In the genomic region with DNA sequence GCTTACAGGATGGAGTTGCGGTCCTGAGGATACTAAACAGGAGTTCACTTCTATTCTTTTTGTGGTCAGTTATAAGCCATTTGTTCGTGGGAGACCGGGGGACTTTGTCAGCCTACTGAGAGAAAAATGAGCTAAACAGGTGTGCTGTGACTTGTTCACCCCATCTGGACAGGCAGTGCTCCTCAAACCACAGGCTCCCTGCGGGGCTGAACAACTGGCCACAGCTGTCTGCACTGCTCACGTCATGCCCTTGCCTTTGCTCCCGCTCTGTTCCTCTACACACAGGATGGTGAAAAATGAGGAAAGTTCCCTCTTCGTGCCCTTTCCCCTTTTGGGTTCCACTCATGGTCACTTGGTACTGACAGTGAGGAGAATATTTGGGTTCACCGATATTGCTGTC, we compare ENCODE assay signal across 23 mouse cellular contexts. TPM values are rescaled to one million over a fixed set of nuclear protein-coding genes. Genes with fewer than 3 reads are reported as not detected.
A peak's percentile ranks its signal among the peaks of the same experiment; 100 is the strongest.
DNase-seq lines count a peak whose midpoint lies in the region; ATAC-seq and TF ChIP-seq lines count a peak whose summit lies in the region.
"Had no signal": no experiment of that assay in that cellular context is flagged by ENCODE, and none has a peak within 500 bp of the region (broad histone marks: within the 10 kb centered on the region; RNA-seq: fewer than 3 reads in every experiment).

No protein-coding gene starts in this region.

- TF ChIP-seq RAD21 in CH12.LX (IDR thresholded peaks at IDR 0.05; ENCODE audit: low read depth, low read length), result no peak

- H3K9ac ChIP-seq in CH12.LX (ENCODE audit: insufficient read depth, low read depth), result no peak overlapping the region
- H3K9ac ChIP-seq: embryonic facial prominence, embryonic 12.5 days; forebrain, embryonic 13.5 days; forebrain, embryonic 15.5 days; forebrain, postnatal 0 days had no signal

- in situ Hi-C loops in CH12.LX (cut with MboI; ENCODE audit: low pct_ligation_motif_present, low pct_unique_long_range_greater_than_20kb, low sequenced_read_pairs), result no loop called here

- H3K79me2 ChIP-seq in CH12.LX (replicated peaks; ENCODE audit: control insufficient read depth, extremely low read depth, insufficient read depth, poor library complexity, severe bottlenecking), result no peaks in the 10 kb centered on the region

- no peaks in the 10 kb centered on the region for H3K27me3 ChIP-seq in megakaryocyte, embryonic 14.5 days (replicated peaks)
- no peaks in the 10 kb centered on the region for H3K27me3 ChIP-seq in CH12.LX (replicated peaks)
- H3K27me3 ChIP-seq in small intestine, adult 2 months (ENCODE audit: control insufficient read depth, insufficient read depth, low read length), result no peaks in the 10 kb centered on the region
- H3K27me3 ChIP-seq: embryonic facial prominence, embryonic 12.5 days; forebrain, embryonic 15.5 days; Patski had no signal

- H3K36me3 ChIP-seq in megakaryocyte, embryonic 14.5 days (replicated peaks; ENCODE audit: low read length), result peaks cover 72% of the 10 kb centered on the region
- H3K36me3 ChIP-seq in CH12.LX (replicated peaks in 1 of 2; ENCODE audit: control insufficient read depth in 1 of 2, insufficient read depth in 1 of 2, low read length in 1 of 2), result no peaks in the 10 kb centered on the region
- no peaks in the 10 kb centered on the region for H3K36me3 ChIP-seq in small intestine, adult 2 months (ENCODE audit: control insufficient read depth, insufficient read depth, low read length)
- H3K36me3 ChIP-seq: embryonic facial prominence, embryonic 10.5 days; embryonic facial prominence, embryonic 12.5 days; forebrain, embryonic 15.5 days; G1E had no signal

- no peaks in the 10 kb centered on the region for H3K9me3 ChIP-seq in megakaryocyte, embryonic 14.5 days
- no peaks in the 10 kb centered on the region for H3K9me3 ChIP-seq in CH12.LX (replicated peaks; ENCODE audit: low read length)
- H3K9me3 ChIP-seq: embryonic facial prominence, embryonic 10.5 days; embryonic facial prominence, embryonic 12.5 days; forebrain, embryonic 13.5 days; forebrain, embryonic 15.5 days; G1E had no signal

- DNase-seq in layer of hippocampus, adult 2 months (ENCODE audit: low spot score in 2 of 2), result no peak
- no peak for DNase-seq in layer of hippocampus, postnatal 10 days (ENCODE audit: low spot score in 2 of 2)
- no peak for DNase-seq in CH12.LX (ENCODE audit: extremely low read depth)
- DNase-seq in B cell, adult 2 months, result no peak
- DNase-seq in adrenal gland, postnatal 14 days, result no peak
- DNase-seq: adrenal gland, adult 8-10 months; adrenal gland, postnatal 25 days; cerebellum, adult 11 months; cerebellum, adult 18-20 months; cerebellum, adult 9-10 months; cerebellum, postnatal 10 days; cerebellum, postnatal 25 days; forebrain, postnatal 0 days had no signal

- dilution Hi-C loops in CH12.LX (cut with MboI; ENCODE audit: extremely low pct_ligation_motif_present, extremely low pct_unique_long_range_greater_than_20kb, low sequenced_read_pairs), result no loop called here

- peaks cover 100% of the 10 kb centered on the region for H3K4me1 ChIP-seq in megakaryocyte, embryonic 14.5 days
- H3K4me1 ChIP-seq in CH12.LX (ENCODE audit: control insufficient read depth in 1 of 2, insufficient read depth in 2 of 2), result peaks cover 28 to 80% of the 10 kb centered on the region in 2 experiments
- H3K4me1 ChIP-seq in small intestine, adult 2 months (ENCODE audit: control insufficient read depth, insufficient read depth, insufficient read length, low read length), result peaks cover 3% of the 10 kb centered on the region

- WGBS in small intestine, adult 2 months, result 83% methylated on average over 8 of the region's 8 CpGs

- TF ChIP-seq CTCF in layer of hippocampus, adult 2 months (conservative IDR thresholded peaks at IDR 0.05), result no peak
- TF ChIP-seq CTCF in CH12.LX (conservative IDR thresholded peaks at IDR 0.05 in 1 of 2, IDR thresholded peaks at IDR 0.05 in 1 of 2; ENCODE audit: low read depth in 2 of 2, low read length in 2 of 2), result no peak
- TF ChIP-seq CTCF in small intestine, adult 2 months (IDR thresholded peaks at IDR 0.05; ENCODE audit: extremely low read depth, insufficient read length, insufficient replicate concordance, low read depth, low read length), result no peak

- H3K27ac ChIP-seq in layer of hippocampus, adult 2 months, result peak overlapping the region; percentile 59; the same call in 1 of the 2 replicates
- H3K27ac ChIP-seq in CH12.LX (ENCODE audit: insufficient read depth, low read depth), result no peak overlapping the region
- H3K27ac ChIP-seq in small intestine, adult 2 months (ENCODE audit: insufficient read depth, low read depth, low read length), result 0 out of 2 replicates have a peak overlapping the region, but pooled peaks have one; percentile 19
- H3K27ac ChIP-seq: embryonic facial prominence, embryonic 10.5 days; embryonic facial prominence, embryonic 12.5 days; forebrain, embryonic 13.5 days; forebrain, embryonic 15.5 days had no signal

- no peak overlapping the region for H3K4me2 ChIP-seq in CH12.LX (ENCODE audit: insufficient read depth, low read depth, poor library complexity, severe bottlenecking)
- H3K4me2 ChIP-seq: embryonic facial prominence, embryonic 12.5 days; forebrain, embryonic 13.5 days; forebrain, embryonic 15.5 days had no signal

- no peak for TF ChIP-seq POLR2A in CH12.LX (IDR thresholded peaks at IDR 0.05; ENCODE audit: low read depth, low read length)
- TF ChIP-seq POLR2A in small intestine, adult 2 months (IDR thresholded peaks at IDR 0.05; ENCODE audit: low read depth, low read length), result no peak

- TF ChIP-seq EP300 in CH12.LX (IDR thresholded peaks at IDR 0.05; ENCODE audit: low read length), result peak; percentile 67

- ATAC-seq in megakaryocyte, adult 5-6 weeks (ENCODE audit: poor library complexity, severe bottlenecking), result no peak
- ATAC-seq: activated CD4-positive, CD25-positive, alpha-beta regulatory T cell, adult 4 months; forebrain, embryonic 13.5 days; forebrain, embryonic 15.5 days; forebrain, postnatal 0 days; Patski had no signal

- H3K4me3 ChIP-seq in layer of hippocampus, adult 2 months, result no peak overlapping the region
- H3K4me3 ChIP-seq in megakaryocyte, embryonic 14.5 days (replicated peaks), result peak overlapping the region; percentile 70
- no peak overlapping the region for H3K4me3 ChIP-seq in CH12.LX (replicated peaks in 1 of 3; ENCODE audit: low read depth in 2 of 3, low read length in 2 of 3, poor library complexity in 1 of 3)
- no peak overlapping the region for H3K4me3 ChIP-seq in small intestine, adult 2 months (ENCODE audit: low read depth, low read length)
- H3K4me3 ChIP-seq: embryonic facial prominence, embryonic 10.5 days; embryonic facial prominence, embryonic 12.5 days; forebrain, embryonic 13.5 days; forebrain, embryonic 15.5 days had no signal

TF ChIP-seq in CH12.LX, 34 proteins besides CTCF, POLR2A, EP300 and RAD21:
- TF ChIP-seq TCF12 (IDR thresholded peaks at IDR 0.05; ENCODE audit: low read depth, low read length) (peak; percentile 96), IRF4 (IDR thresholded peaks at IDR 0.05; ENCODE audit: low read depth, low read length) (peak; percentile 23; the same call in 1 of the 2 replicates), JUN (IDR thresholded peaks at IDR 0.05; ENCODE audit: insufficient read depth, low read depth, low read length) (no peak)

RNA-seq across cellular contexts. Expression of gene Phc2, which starts 6.6 kb away (rescaled TPM):
- total RNA-seq in layer of hippocampus, adult 2 months (2021), result 10 to 100 TPM; 85.4 to 91.3 TPM
- 10 to 100 TPM; 81.1 to 82.9 TPM for total RNA-seq in layer of hippocampus, postnatal 10 days (2021)
- 56.0 and 121 TPM in 2 replicates for polyA plus RNA-seq in megakaryocyte, embryonic 14.5 days (2012; ENCODE audit: insufficient read depth, low replicate concordance)
- 34.1 and 34.5 TPM in 2 replicates for total RNA-seq in megakaryocyte, adult 5-6 weeks (2015)
- total RNA-seq in megakaryocyte, adult 5-6 weeks (2017), result 17.0 and 18.8 TPM in 2 replicates
- total RNA-seq in CH12.LX (2012; rRNA removed) (29.6 and 32.7 TPM in 2 replicates), CH12.LX (2014; rRNA removed) (23.5 and 24.1 TPM in 2 replicates)
- 53.2 and 56.1 TPM in 2 replicates for polyA plus RNA-seq in CH12.LX (2012; ENCODE audit: insufficient read length, low read depth)
- 42.0 and 83.8 TPM in 2 replicates for polyA plus RNA-seq in small intestine, adult 2 months (2012; rRNA removed)
- total RNA-seq in adrenal gland, postnatal 14 days (2021), result 79.0 and 79.8 TPM in 2 replicates

RNA-seq across cellular contexts. Expression of gene Tlr12, which starts 42.6 kb away (rescaled TPM):
- under 1 TPM; 0.49 to 0.93 TPM for total RNA-seq in layer of hippocampus, adult 2 months (2021)
- total RNA-seq in layer of hippocampus, postnatal 10 days (2021), result 1 to 10 TPM in 1 of 2 experiments, under 1 TPM in 1; 0.87 to 1.8 TPM
- polyA plus RNA-seq in megakaryocyte, embryonic 14.5 days (2012; ENCODE audit: insufficient read depth, low replicate concordance), result 1.4 and 1.8 TPM in 2 replicates
- total RNA-seq in megakaryocyte, adult 5-6 weeks (2015), result 0.52 and 1.2 TPM in 2 replicates
- total RNA-seq in megakaryocyte, adult 5-6 weeks (2017), result 0.55 and 0.85 TPM in 2 replicates
- 0.04 TPM in 1 of 2 replicates, not detected in the other for total RNA-seq in CH12.LX (2012; rRNA removed)
- 0.12 and 0.31 TPM in 2 replicates for total RNA-seq in CH12.LX (2014; rRNA removed)
- 0.14 and 0.15 TPM in 2 replicates for polyA plus RNA-seq in CH12.LX (2012; ENCODE audit: insufficient read length, low read depth)
- polyA plus RNA-seq in small intestine, adult 2 months (2012; rRNA removed), result 3.5 and 6.1 TPM in 2 replicates
- total RNA-seq in adrenal gland, postnatal 14 days (2021), result 0.48 and 0.98 TPM in 2 replicates
- total RNA-seq: G1E had no signal
- polyA plus RNA-seq: G1E, Patski had no signal

RNA-seq across cellular contexts. Expression of gene Zscan20, which starts 51.2 kb away (rescaled TPM):
- total RNA-seq in layer of hippocampus, adult 2 months (2021), result 10 to 100 TPM in 1 of 2 experiments, 1 to 10 TPM in 1; 8.3 to 10.6 TPM
- 1 to 10 TPM; 5.4 to 7.7 TPM for total RNA-seq in layer of hippocampus, postnatal 10 days (2021)
- 0.41 TPM in 1 of 2 replicates, not detected in the other for polyA plus RNA-seq in megakaryocyte, embryonic 14.5 days (2012; ENCODE audit: insufficient read depth, low replicate concordance)
- total RNA-seq in megakaryocyte, adult 5-6 weeks (2015), result 1.5 and 3.0 TPM in 2 replicates
- total RNA-seq in megakaryocyte, adult 5-6 weeks (2017), result 2.9 and 3.3 TPM in 2 replicates
- total RNA-seq in CH12.LX (2012; rRNA removed) (5.9 and 7.6 TPM in 2 replicates), CH12.LX (2014; rRNA removed) (2.4 and 3.4 TPM in 2 replicates)
- 4.2 and 4.9 TPM in 2 replicates for polyA plus RNA-seq in CH12.LX (2012; ENCODE audit: insufficient read length, low read depth)
- polyA plus RNA-seq in small intestine, adult 2 months (2012; rRNA removed), result 0.69 and 1.6 TPM in 2 replicates
- total RNA-seq in adrenal gland, postnatal 14 days (2021), result 5.0 and 6.5 TPM in 2 replicates
